Mouse (Mus musculus): ENCODE data around the gene Skil. TPM values are rescaled to one million over a fixed set of nuclear protein-coding genes. Genes with fewer than 3 reads are reported as not detected.

Skil gene
- total and polyA plus RNA-seq, 3 experiments: 11.1 to 18.9 (median 11.2) TPM

DNA sequence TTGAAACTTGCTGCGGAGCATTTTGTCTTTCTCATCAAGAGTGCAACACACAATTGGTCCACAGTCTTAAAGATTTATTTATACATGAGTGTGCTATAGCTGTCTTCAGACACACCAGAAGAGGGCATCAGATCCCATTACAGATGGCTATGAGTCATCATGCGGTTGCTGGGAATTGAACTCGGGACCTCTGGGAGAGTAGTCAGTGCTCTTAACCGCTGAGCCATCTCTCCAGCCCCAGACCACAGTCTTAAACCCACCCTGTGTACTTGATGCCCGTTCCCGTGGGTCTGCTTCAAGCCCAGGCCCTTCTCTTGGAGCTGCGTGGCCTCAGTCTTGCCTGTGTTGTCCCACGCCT, 34.1 kb upstream of the Skil start (continued):
- TF ChIP-seq UBTF (IDR thresholded peaks at IDR 0.05; ENCODE audit: low read depth, low read length) (no peak), TCF12 (IDR thresholded peaks at IDR 0.05; ENCODE audit: low read depth, low read length) (no peak), JUND (conservative IDR thresholded peaks at IDR 0.05; ENCODE audit: low read depth, low read length) (peak; percentile 84), NRF1 (IDR thresholded peaks at IDR 0.05; ENCODE audit: low read depth, low read length) (no peak), USF2 (conservative IDR thresholded peaks at IDR 0.05; ENCODE audit: low read depth, low read length) (no peak), MEF2A (IDR thresholded peaks at IDR 0.05; ENCODE audit: borderline replicate concordance, low read depth, low read length) (no peak), SMC3 (IDR thresholded peaks at IDR 0.05; ENCODE audit: low read depth, low read length) (peak; percentile 66), ZKSCAN1 (IDR thresholded peaks at IDR 0.05; ENCODE audit: borderline replicate concordance, low read depth, low read length) (no peak), RCOR1 (conservative IDR thresholded peaks at IDR 0.05; ENCODE audit: low read depth, low read length) (no peak), TBP (conservative IDR thresholded peaks at IDR 0.05; ENCODE audit: low read depth, low read length) (peak; percentile 94), KAT2A (IDR thresholded peaks at IDR 0.05; ENCODE audit: insufficient replicate concordance, low read length) (no peak), MYC (IDR thresholded peaks at IDR 0.05; ENCODE audit: low read depth, low read length) (0 out of 2 replicates have a peak, but pooled peaks have one; percentile 26), BHLHE40 (IDR thresholded peaks at IDR 0.05; ENCODE audit: low read depth, low read length) (peak; percentile 7; the same call in 1 of the 2 replicates), GABPA (IDR thresholded peaks at IDR 0.05; ENCODE audit: insufficient replicate concordance, low read depth, low read length) (no peak), NELFE (IDR thresholded peaks at IDR 0.05; ENCODE audit: low read depth, low read length) (no peak), MXI1 (IDR thresholded peaks at IDR 0.05; ENCODE audit: low read depth, low read length) (no peak)

DNA sequence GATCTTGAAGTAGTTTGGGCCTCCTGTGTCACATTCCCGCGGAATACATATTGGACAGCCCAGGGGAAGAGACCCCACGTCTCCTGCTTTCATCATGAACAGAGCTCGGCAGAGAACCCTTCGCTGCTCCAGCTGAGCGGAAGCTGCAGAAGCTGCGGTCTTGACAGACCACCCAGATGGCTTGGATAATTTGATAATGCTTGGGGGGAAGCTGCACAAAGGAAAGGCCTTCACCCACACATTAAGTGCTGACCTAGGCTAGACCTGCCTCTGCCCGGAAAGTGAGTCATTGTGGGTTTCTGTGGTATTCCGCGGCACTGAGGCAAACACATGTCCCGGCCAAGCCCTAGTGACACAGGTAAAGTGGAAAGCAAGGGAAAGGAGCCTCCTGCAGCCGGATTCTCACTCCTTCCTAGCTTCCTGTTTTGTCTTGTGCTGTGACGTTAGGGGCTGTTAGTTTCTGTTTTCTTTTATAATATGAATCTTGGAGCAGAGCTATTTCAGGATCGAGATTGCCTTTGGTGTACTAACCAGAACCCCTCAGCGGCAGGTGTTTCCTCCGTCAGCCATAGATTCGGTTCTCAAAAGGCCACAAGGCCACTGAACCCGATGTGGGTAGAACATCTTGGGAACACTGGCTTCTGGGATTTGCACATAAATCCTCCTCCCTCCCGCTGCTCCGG, 33.6 kb upstream of the Skil start:
- H3K27ac ChIP-seq (ENCODE audit: insufficient read depth, low read depth): peak overlapping the region; percentile 53
- peak; percentile 95 for TF ChIP-seq MAFK (IDR thresholded peaks at IDR 0.05; ENCODE audit: insufficient replicate concordance, low read length)
- no peak for TF ChIP-seq GABPA (IDR thresholded peaks at IDR 0.05; ENCODE audit: insufficient replicate concordance, low read depth, low read length)
- no peak for TF ChIP-seq ZMIZ1 (IDR thresholded peaks at IDR 0.05; ENCODE audit: low read depth, low read length)
- no peak for TF ChIP-seq SMC3 (IDR thresholded peaks at IDR 0.05; ENCODE audit: low read depth, low read length)
- TF ChIP-seq JUN (IDR thresholded peaks at IDR 0.05; ENCODE audit: insufficient read depth, low read depth, low read length): peak; percentile 66
- TF ChIP-seq EP300 (IDR thresholded peaks at IDR 0.05; ENCODE audit: low read length): peak; percentile 80
- peak; percentile 77 for TF ChIP-seq IRF4 (IDR thresholded peaks at IDR 0.05; ENCODE audit: low read depth, low read length)
- TF ChIP-seq TCF12 (IDR thresholded peaks at IDR 0.05; ENCODE audit: low read depth, low read length): peak; percentile 56
- no peak for TF ChIP-seq TBP (conservative IDR thresholded peaks at IDR 0.05; ENCODE audit: low read depth, low read length)
- TF ChIP-seq ELF1 (IDR thresholded peaks at IDR 0.05; ENCODE audit: low read depth, low read length): no peak
- TF ChIP-seq UBTF (IDR thresholded peaks at IDR 0.05; ENCODE audit: low read depth, low read length): no peak
- TF ChIP-seq CTCF (conservative IDR thresholded peaks at IDR 0.05 in 1 of 2, IDR thresholded peaks at IDR 0.05 in 1 of 2; ENCODE audit: low read depth in 2 of 2, low read length in 2 of 2): no peak
- TF ChIP-seq MAZ (IDR thresholded peaks at IDR 0.05; ENCODE audit: low read depth, low read length): no peak
- peak; percentile 70 for TF ChIP-seq SIN3A (IDR thresholded peaks at IDR 0.05; ENCODE audit: low read length)
- no peak for TF ChIP-seq E2F4 (IDR thresholded peaks at IDR 0.05; ENCODE audit: insufficient replicate concordance, low read depth, low read length)
- no peak for TF ChIP-seq NRF1 (IDR thresholded peaks at IDR 0.05; ENCODE audit: low read depth, low read length)
- TF ChIP-seq RAD21 (IDR thresholded peaks at IDR 0.05; ENCODE audit: low read depth, low read length): no peak
- peak; percentile 92 for TF ChIP-seq ETS1 (conservative IDR thresholded peaks at IDR 0.05; ENCODE audit: low read depth, low read length)
- TF ChIP-seq MYC (IDR thresholded peaks at IDR 0.05; ENCODE audit: low read depth, low read length): peak; percentile 81
- peak; percentile 68; the same call in 1 of the 2 replicates for TF ChIP-seq BHLHE40 (IDR thresholded peaks at IDR 0.05; ENCODE audit: low read depth, low read length)
- TF ChIP-seq POLR2A (IDR thresholded peaks at IDR 0.05; ENCODE audit: low read depth, low read length): peak; percentile 50; the same call in 1 of the 2 replicates
- peak; percentile 73; the same call in 1 of the 2 replicates for TF ChIP-seq RCOR1 (conservative IDR thresholded peaks at IDR 0.05; ENCODE audit: low read depth, low read length)
- no peak; the same call in 1 of the 2 replicates for TF ChIP-seq NELFE (IDR thresholded peaks at IDR 0.05; ENCODE audit: low read depth, low read length)
- TF ChIP-seq MXI1 (IDR thresholded peaks at IDR 0.05; ENCODE audit: low read depth, low read length): peak; percentile 74; the same call in 1 of the 2 replicates
- no peak for TF ChIP-seq HCFC1 (IDR thresholded peaks at IDR 0.05; ENCODE audit: low read depth, low read length)
- no peak for TF ChIP-seq PAX5 (IDR thresholded peaks at IDR 0.05; ENCODE audit: low read length)
- TF ChIP-seq KAT2A (IDR thresholded peaks at IDR 0.05; ENCODE audit: insufficient replicate concordance, low read length): no peak
- TF ChIP-seq MEF2A (IDR thresholded peaks at IDR 0.05; ENCODE audit: borderline replicate concordance, low read depth, low read length): peak; percentile 83
- no peak for TF ChIP-seq USF2 (conservative IDR thresholded peaks at IDR 0.05; ENCODE audit: low read depth, low read length)
- no peak for TF ChIP-seq ZC3H11A (IDR thresholded peaks at IDR 0.05; ENCODE audit: low read depth, low read length)

More for the DNA sequence above, 33.6 kb upstream of the Skil start:
- Histone ChIP-seq H3K4me3 (replicated peaks in 1 of 3; ENCODE audit: low read depth in 2 of 3, low read length in 2 of 3, poor library complexity in 1 of 3) (peak overlapping the region; percentile 16 to 48 (median 34)), H3K36me3 (replicated peaks in 1 of 2; ENCODE audit: control insufficient read depth in 1 of 2, insufficient read depth in 1 of 2, low read length in 1 of 2) (no peaks in the 10 kb centered on the region), H3K4me1 (ENCODE audit: control insufficient read depth in 1 of 2, insufficient read depth in 2 of 2) (peaks cover 2 to 18% of the 10 kb centered on the region in 2 experiments; a peak in 3 of 4 replicates), H3K9ac (ENCODE audit: insufficient read depth, low read depth) (peak overlapping the region; percentile 1; the same call in 1 of the 2 replicates), H3K79me2 (replicated peaks; ENCODE audit: control insufficient read depth, extremely low read depth, insufficient read depth, poor library complexity, severe bottlenecking) (no peaks in the 10 kb centered on the region), H3K4me2 (ENCODE audit: insufficient read depth, low read depth, poor library complexity, severe bottlenecking) (peak overlapping the region; percentile 72), H3K27me3 (replicated peaks) (no peaks in the 10 kb centered on the region), H3K9me3 (replicated peaks; ENCODE audit: low read length) (no peaks in the 10 kb centered on the region)
- in situ Hi-C loops (cut with MboI; ENCODE audit: low pct_ligation_motif_present, low pct_unique_long_range_greater_than_20kb, low sequenced_read_pairs): loop anchor here (25.0 kb wide), 1 partner anchor 176 kb away; no protein-coding TSS in a partner anchor
- dilution Hi-C loops (cut with MboI; ENCODE audit: extremely low pct_ligation_motif_present, extremely low pct_unique_long_range_greater_than_20kb, low sequenced_read_pairs): no loop called here
- peak; percentile 83 for DNase-seq (ENCODE audit: extremely low read depth)
